Mouse (Mus musculus) heart, postnatal 0 days (tissue): ENCODE results near the gene Cbfa2t3. TPM values are rescaled to one million over a fixed set of nuclear protein-coding genes. Genes with fewer than 3 reads are reported as not detected.

Source experiments
- ATAC-seq: fragments of 200-750 bp; cut with Nextera tagmentation; 2 replicates; pipeline ENCODE4 v1.8.0; 2017; ENCODE audit warnings: low read depth, moderate number of reproducible peaks, moderate library complexity; ENCODE audit not compliant: insufficient read depth
- DNase-seq: peaks from one replicate; pipeline ENCODE4 v3.0.0-alpha.2; 2016; ENCODE audit warnings: low spot score
- H3K27ac ChIP-seq: fragments of 300-500 bp; sonication (generic); 2 replicates; pipeline ENCODE4 v1.5.1; 2014; ENCODE audit warnings: low read depth, mild to moderate bottlenecking
- H3K27me3 ChIP-seq: fragments of 300-500 bp; sonication (generic); 2 replicates; pipeline ENCODE4 v1.6.1; 2014; ENCODE audit warnings: low read length, mixed read lengths; ENCODE audit not compliant: control insufficient read depth, insufficient read depth
- H3K36me3 ChIP-seq: fragments of 300-500 bp; sonication (generic); replicated peaks from 2 replicates; pipeline ENCODE4 v1.6.1; 2014; ENCODE audit warnings: low read length, mixed read lengths; ENCODE audit not compliant: control insufficient read depth, insufficient read depth
- H3K4me1 ChIP-seq: fragments of 300-500 bp; sonication (generic); 2 replicates; pipeline ENCODE4 v1.6.1; 2014; ENCODE audit warnings: antibody characterized with exemption; ENCODE audit not compliant: control insufficient read depth, insufficient read depth
- H3K4me2 ChIP-seq: fragments of 300-500 bp; sonication (generic); 2 replicates; pipeline ENCODE4 v1.6.1; 2014; ENCODE audit warnings: low read depth, mild to moderate bottlenecking, low read length, moderate library complexity
- H3K4me3 ChIP-seq: fragments of 300-500 bp; sonication (generic); 2 replicates; pipeline ENCODE4 v1.5.1; 2014; ENCODE audit warnings: low read depth, low read length
- H3K9ac ChIP-seq: fragments of 300-500 bp; sonication (generic); replicated peaks from 2 replicates; pipeline ENCODE4 v1.6.1; 2014; ENCODE audit warnings: low read depth, low read length, mixed read lengths
- H3K9me3 ChIP-seq: fragments of 300-500 bp; sonication (generic); replicated peaks from 2 replicates; pipeline ENCODE4 v1.6.1; 2016; ENCODE audit warnings: low read length; ENCODE audit not compliant: control insufficient read depth
- CTCF ChIP-seq: IDR thresholded peaks from 2 replicates; pipeline ENCODE4 v1.5.1; 2016; ENCODE audit warnings: antibody characterized with exemption, control low read depth, low read depth
- EP300 ChIP-seq: IDR thresholded peaks from 2 replicates; pipeline ENCODE4 v1.6.1; 2016; ENCODE audit warnings: antibody characterized with exemption, low read depth
- WGBS: fragments of 180-500 bp; shearing (Covaris S2); extraction: QIAGEN DNeasy Blood & Tissue Kit; methylation state at CpG from one replicate; pipeline ENCODE4 v1.1.7; 2014; 5-methylcytosine and 5-hydroxymethylcytosine counted together
- polyA plus RNA-seq: library from polyadenylated mRNA; unstranded; fragments of >200 nt; fragmentation: Nextera tagmentation; extraction: Ambion mirVana; gene quantifications from 2 replicates; pipeline ENCODE4 v1.2.1, GENCODE M21; 2015
- total RNA-seq: library from RNA; depleted of rRNA; stranded (reverse); fragments of >200 nt; gene quantifications from 2 replicates; pipeline ENCODE4 v1.2.3, GENCODE M21; 2014; ENCODE audit warnings: low replicate concordance

Cbfa2t3 gene
- total and polyA plus RNA-seq, 2 experiments from 2014 or later = 1.1 to 4.3 TPM

- DNase-seq = peak; percentile 64
- H3K27me3 ChIP-seq = peaks cover 29% of the 10 kb centered on the region
Measured at GRCm38 (mm10) chr8:122735542-122736473, 36.9 kb upstream of the Cbfa2t3 start.

GRCm38 (mm10) chr8:122735110-122735509, 36.2 kb upstream of the Cbfa2t3 start:
- no peak overlapping the region for H3K27ac ChIP-seq
- peaks cover 16% of the 10 kb centered on the region for H3K4me1 ChIP-seq
- ATAC-seq (no peak), DNase-seq (no peak)
- no peak overlapping the region for H3K4me2 ChIP-seq
- WGBS = 67% methylated on average over 3 of the region's 3 CpGs
- H3K9me3 ChIP-seq = no peaks in the 10 kb centered on the region
- peaks cover 23% of the 10 kb centered on the region for H3K27me3 ChIP-seq
- H3K36me3 ChIP-seq = no peaks in the 10 kb centered on the region
- H3K4me3 ChIP-seq = no peak overlapping the region
- TF ChIP-seq EP300 (no peak), CTCF (no peak)
- H3K9ac ChIP-seq = no peak overlapping the region

More at GRCm38 (mm10) chr8:122735542-122736473, 36.9 kb upstream of the Cbfa2t3 start:
- whole genome bisulfite sequencing = 9% methylated on average over 19 of the region's 19 CpGs
- H3K4me2 ChIP-seq = peak overlapping the region; percentile 38
- no peaks in the 10 kb centered on the region for H3K9me3 ChIP-seq
- H3K4me1 ChIP-seq = peaks cover 16% of the 10 kb centered on the region
- H3K36me3 ChIP-seq = no peaks in the 10 kb centered on the region
- no peak overlapping the region for H3K4me3 ChIP-seq
- ATAC-seq = peak; percentile 74
- 0 out of 2 replicates have a peak overlapping the region, but pooled peaks have one; percentile 18 for H3K27ac ChIP-seq
- peak; percentile 44; the same call in 1 of the 2 replicates for TF ChIP-seq EP300
- TF ChIP-seq CTCF = no peak; the same call in 1 of the 2 replicates
- no peak overlapping the region for H3K9ac ChIP-seq

- H3K27me3 ChIP-seq = 0 out of 2 replicates have a peak, but pooled peaks cover 6% of the 10 kb centered on the region
- no peak for TF ChIP-seq CTCF
- no peak for TF ChIP-seq EP300
- 33% methylated on average over 3 of the region's 3 CpGs for WGBS
Measured at GRCm38 (mm10) chr8:122728630-122729029, 29.7 kb upstream of the Cbfa2t3 start.

GRCm38 (mm10) chr8:122727412-122727811, 28.5 kb upstream of the Cbfa2t3 start:
- Histone ChIP-seq H3K4me2 (no peak overlapping the region), H3K4me3 (no peak overlapping the region), H3K4me1 (no peaks in the 10 kb centered on the region), H3K9me3 (no peaks in the 10 kb centered on the region), H3K27me3 (peaks cover 7% of the 10 kb centered on the region; the same call in 1 of the 2 replicates), H3K9ac (no peak overlapping the region), H3K27ac (no peak overlapping the region), H3K36me3 (no peaks in the 10 kb centered on the region)
- 70% methylated on average over 5 of the region's 5 CpGs for WGBS
- no peak for DNase-seq
- no peak for ATAC-seq
- no peak for TF ChIP-seq CTCF
- TF ChIP-seq EP300 = no peak

More at GRCm38 (mm10) chr8:122728630-122729029, 29.7 kb upstream of the Cbfa2t3 start:
- Histone ChIP-seq H3K4me2 (no peak overlapping the region), H3K4me3 (no peak overlapping the region), H3K36me3 (no peaks in the 10 kb centered on the region), H3K9me3 (no peaks in the 10 kb centered on the region), H3K9ac (no peak overlapping the region), H3K27ac (no peak overlapping the region), H3K4me1 (no peaks in the 10 kb centered on the region)
- DNase-seq = no peak
- no peak for ATAC-seq

GRCm38 (mm10) chr8:122726789-122727188, 27.9 kb upstream of the Cbfa2t3 start:
- DNase-seq (no peak), ATAC-seq (no peak)
- no peaks in the 10 kb centered on the region for H3K36me3 ChIP-seq
- H3K4me3 ChIP-seq = no peak overlapping the region
- no peaks in the 10 kb centered on the region for H3K9me3 ChIP-seq
- H3K4me1 ChIP-seq = no peaks in the 10 kb centered on the region
- 80% methylated on average over 2 of the region's 2 CpGs for WGBS
- no peak overlapping the region for H3K27ac ChIP-seq
- no peak overlapping the region for H3K9ac ChIP-seq
- no peak overlapping the region for H3K4me2 ChIP-seq
- no peak for TF ChIP-seq CTCF
- TF ChIP-seq EP300 = no peak
- peaks cover 13% of the 10 kb centered on the region; the same call in 1 of the 2 replicates for H3K27me3 ChIP-seq
